Mouse (Mus musculus): Measurements from ENCODE around the gene Gpr4.
A peak's percentile ranks its signal among the peaks of the same experiment; 100 is the strongest.

- TF ChIP-seq TAL1 (IDR thresholded peaks at IDR 0.05; ENCODE audit: low read length) (no peak), GATA1 (IDR thresholded peaks at IDR 0.05; ENCODE audit: low read length) (peak; percentile 65)
These were observed 52.8 kb downstream of the Gpr4 start for GRCm38 (mm10) chr7:19265147-19265546.
